Mouse (Mus musculus) limb, embryonic 14.5 days (tissue): Measurements from ENCODE around the gene Gjd2. TPM values are rescaled to one million over a fixed set of nuclear protein-coding genes. Genes with fewer than 3 reads are reported as not detected.

ENCODE experiments used
- ATAC-seq: fragments of 200-750 bp; cut with Nextera tagmentation; 2 replicates; pipeline ENCODE4 v1.8.0; 2017; ENCODE audit warnings: low read depth, moderate number of reproducible peaks, moderate TSS enrichment; ENCODE audit not compliant: low FRiP score
- DNase-seq: peaks from one replicate; pipeline ENCODE4 v3.0.0-alpha.2; 2015; ENCODE audit warnings: low spot score
- H3K27ac ChIP-seq: fragments of 300-500 bp; sonication (generic); replicated peaks from 2 replicates; pipeline ENCODE4 v1.5.1; 2014; ENCODE audit warnings: low read depth, mild to moderate bottlenecking, low read length, moderate library complexity, mixed read lengths
- H3K27me3 ChIP-seq: fragments of 300-500 bp; sonication (generic); 2 replicates; pipeline ENCODE4 v1.6.1; 2014; ENCODE audit warnings: low read length, mixed read lengths; ENCODE audit not compliant: control insufficient read depth, insufficient read depth
- H3K36me3 ChIP-seq: fragments of 300-500 bp; sonication (generic); 2 replicates; pipeline ENCODE4 v1.6.1; 2014; ENCODE audit warnings: mild to moderate bottlenecking, low read length, moderate library complexity, mixed read lengths; ENCODE audit not compliant: control insufficient read depth, insufficient read depth
- H3K4me1 ChIP-seq: fragments of 300-500 bp; sonication (generic); 2 replicates; pipeline ENCODE4 v1.6.1; 2014; ENCODE audit warnings: antibody characterized with exemption, low read length, mixed read lengths; ENCODE audit not compliant: control insufficient read depth, insufficient read depth
- H3K4me2 ChIP-seq: fragments of 300-500 bp; sonication (generic); replicated peaks from 2 replicates; pipeline ENCODE4 v1.6.1; 2014; ENCODE audit warnings: low read depth, mild to moderate bottlenecking, low read length, moderate library complexity; ENCODE audit not compliant: severe bottlenecking
- H3K4me3 ChIP-seq: fragments of 300-500 bp; sonication (generic); replicated peaks from 2 replicates; pipeline ENCODE4 v1.5.1; 2014; ENCODE audit warnings: low read length
- H3K9ac ChIP-seq: fragments of 300-500 bp; sonication (generic); 2 replicates; pipeline ENCODE4 v1.6.1; 2014; ENCODE audit warnings: mild to moderate bottlenecking, low read depth, low read length, moderate library complexity; ENCODE audit not compliant: severe bottlenecking
- H3K9me3 ChIP-seq: fragments of 300-500 bp; sonication (generic); 2 replicates; pipeline ENCODE4 v1.6.1; 2016; ENCODE audit warnings: low read length; ENCODE audit not compliant: control insufficient read depth
- POLR2A ChIP-seq: fragments of 200-500 bp; IDR thresholded peaks from 2 replicates; pipeline ENCODE4 v1.8.0; 2012; ENCODE audit warnings: inconsistent platforms, mild to moderate bottlenecking, moderate library complexity, borderline replicate concordance; ENCODE audit not compliant: insufficient read depth, insufficient read length; ENCODE audit errors: extremely low read depth
- WGBS: fragments of 180-500 bp; shearing (Covaris S2); extraction: QIAGEN DNeasy Blood & Tissue Kit; methylation state at CpG from one replicate; pipeline ENCODE4 v1.1.7; 2014; 5-methylcytosine and 5-hydroxymethylcytosine counted together
- polyA plus RNA-seq, 2 experiments: library from polyadenylated mRNA; depleted of rRNA in 1 of 2; stranded (reverse) in 1 of 2; unstranded in 1 of 2; fragments of >200 nt; fragmentation: Nextera tagmentation in 1 of 2; extraction: Ambion mirVana in 1 of 2; gene quantifications; 2 replicates each; pipeline versions ENCODE4 v1.2.1 to v1.2.3; 2012 to 2014

Gene Gjd2
- polyA plus RNA-seq, 2 experiments, result 0.30 TPM; not detected in 1

GRCm38 (mm10) chr2:114023383-114023782 is 10.0 kb upstream of the Gjd2 start:
- H3K9me3 ChIP-seq, result no peaks in the 10 kb centered on the region
- no peak overlapping the region for H3K4me3 ChIP-seq
- H3K27ac ChIP-seq, result no peak overlapping the region
- no peak overlapping the region for H3K9ac ChIP-seq
- H3K4me1 ChIP-seq, result no peaks in the 10 kb centered on the region
- DNase-seq, result no peak
- no peak overlapping the region for H3K4me2 ChIP-seq
- no peak for TF ChIP-seq POLR2A
- WGBS, result 88% methylated on average over 6 of the region's 6 CpGs
- ATAC-seq, result no peak
- no peaks in the 10 kb centered on the region for H3K27me3 ChIP-seq
- no peaks in the 10 kb centered on the region for H3K36me3 ChIP-seq

- Histone ChIP-seq H3K9me3 (no peaks in the 10 kb centered on the region), H3K4me2 (no peak overlapping the region)
- TF ChIP-seq POLR2A, result no peak
These were observed 6.8 kb upstream of the Gjd2 start for GRCm38 (mm10) chr2:114020210-114020563.

GRCm38 (mm10) chr2:114019474-114020209 is 6.2 kb upstream of the Gjd2 start:
- peak; percentile 33 for DNase-seq
- Histone ChIP-seq H3K4me2 (no peak overlapping the region), H3K27ac (no peak overlapping the region), H3K9ac (no peak overlapping the region), H3K4me1 (no peaks in the 10 kb centered on the region), H3K27me3 (peaks cover 23% of the 10 kb centered on the region), H3K36me3 (no peaks in the 10 kb centered on the region), H3K4me3 (no peak overlapping the region), H3K9me3 (no peaks in the 10 kb centered on the region)
- no peak for TF ChIP-seq POLR2A
- WGBS, result 36% methylated on average over 11 of the region's 11 CpGs
- peak; percentile 73; the same call in 1 of the 2 replicates for ATAC-seq

More at GRCm38 (mm10) chr2:114020210-114020563, 6.8 kb upstream of the Gjd2 start:
- H3K27ac ChIP-seq, result no peak overlapping the region
- no peak for ATAC-seq
- H3K36me3 ChIP-seq, result no peaks in the 10 kb centered on the region
- peaks cover 17% of the 10 kb centered on the region for H3K27me3 ChIP-seq
- H3K4me3 ChIP-seq, result no peak overlapping the region
- H3K9ac ChIP-seq, result no peak overlapping the region
- no peaks in the 10 kb centered on the region for H3K4me1 ChIP-seq
- no peak for DNase-seq

GRCm38 (mm10) chr2:114018136-114018535 is 4.7 kb upstream of the Gjd2 start:
- Histone ChIP-seq H3K27me3 (peaks cover 38% of the 10 kb centered on the region), H3K36me3 (no peaks in the 10 kb centered on the region), H3K4me2 (no peak overlapping the region), H3K27ac (no peak overlapping the region), H3K4me1 (peaks cover 9% of the 10 kb centered on the region; the same call in 1 of the 2 replicates), H3K9me3 (no peaks in the 10 kb centered on the region), H3K9ac (no peak overlapping the region), H3K4me3 (no peak overlapping the region)
- ATAC-seq (no peak), DNase-seq (no peak)
- no peak for TF ChIP-seq POLR2A
- 25% methylated on average over 10 of the region's 10 CpGs for WGBS

GRCm38 (mm10) chr2:114014839-114015238 is 1.4 kb upstream of the Gjd2 start:
- 80% methylated on average over 6 of the region's 6 CpGs for WGBS
- H3K27ac ChIP-seq, result no peak overlapping the region
- no peaks in the 10 kb centered on the region for H3K36me3 ChIP-seq
- no peak overlapping the region for H3K4me3 ChIP-seq
- no peak for ATAC-seq
- H3K9ac ChIP-seq, result no peak overlapping the region
- H3K27me3 ChIP-seq, result peaks cover 50% of the 10 kb centered on the region
- no peaks in the 10 kb centered on the region for H3K9me3 ChIP-seq
- DNase-seq, result no peak
- no peak for TF ChIP-seq POLR2A
- H3K4me1 ChIP-seq, result peaks cover 9% of the 10 kb centered on the region; the same call in 1 of the 2 replicates
- no peak overlapping the region for H3K4me2 ChIP-seq

- no peak overlapping the region for H3K27ac ChIP-seq
- no peaks in the 10 kb centered on the region for H3K9me3 ChIP-seq
- no peaks in the 10 kb centered on the region for H3K36me3 ChIP-seq
- TF ChIP-seq POLR2A, result no peak
- H3K4me1 ChIP-seq, result peaks cover 9% of the 10 kb centered on the region; the same call in 1 of the 2 replicates
- no peak for DNase-seq
- no peak for ATAC-seq
- peak overlapping the region; percentile 37 for H3K4me3 ChIP-seq
- under 1% methylated on average over 13 of the region's 13 CpGs for WGBS
- H3K4me2 ChIP-seq, result peak overlapping the region; percentile 59
- H3K9ac ChIP-seq, result no peak overlapping the region
- H3K27me3 ChIP-seq, result peaks cover 50% of the 10 kb centered on the region
These were observed 427 bp upstream of the Gjd2 start for GRCm38 (mm10) chr2:114013846-114014245.
